Mouse (Mus musculus): ENCODE measurements around the gene Zfp609. TPM values are rescaled to one million over a fixed set of nuclear protein-coding genes. Genes with fewer than 3 reads are reported as not detected.

Zfp609 gene
- polyA plus RNA-seq, 1 experiment, result 6.1 TPM

GRCm38 (mm10) chr9:65684704-65685103 is 142.7 kb downstream of the Zfp609 start:
- 72% methylated on average over 2 of the region's 2 CpGs for WGBS
- H3K27ac ChIP-seq (ENCODE audit: insufficient read depth, low read depth, low read length), result no peak overlapping the region
- no peak overlapping the region for H3K4me3 ChIP-seq (ENCODE audit: low read depth, low read length)
- no peaks in the 10 kb centered on the region for H3K4me1 ChIP-seq (ENCODE audit: control insufficient read depth, insufficient read depth, insufficient read length, low read length)
- H3K27me3 ChIP-seq (ENCODE audit: control insufficient read depth, insufficient read depth, low read length), result no peaks in the 10 kb centered on the region
- H3K36me3 ChIP-seq (ENCODE audit: control insufficient read depth, insufficient read depth, low read length), result peaks cover 18% of the 10 kb centered on the region
- TF ChIP-seq CTCF (IDR thresholded peaks at IDR 0.05; ENCODE audit: extremely low read depth, insufficient read length, insufficient replicate concordance, low read depth, low read length) (no peak), POLR2A (IDR thresholded peaks at IDR 0.05; ENCODE audit: low read depth, low read length) (no peak)

- no peak for TF ChIP-seq POLR2A (IDR thresholded peaks at IDR 0.05; ENCODE audit: low read depth, low read length)
- peak; percentile 31; the same call in 1 of the 2 replicates for TF ChIP-seq CTCF (IDR thresholded peaks at IDR 0.05; ENCODE audit: extremely low read depth, insufficient read length, insufficient replicate concordance, low read depth, low read length)
- H3K36me3 ChIP-seq (ENCODE audit: control insufficient read depth, insufficient read depth, low read length), result peaks cover 8% of the 10 kb centered on the region
- H3K27ac ChIP-seq (ENCODE audit: insufficient read depth, low read depth, low read length), result no peak overlapping the region
- 0 out of 2 replicates have a peak, but pooled peaks cover 3% of the 10 kb centered on the region for H3K4me1 ChIP-seq (ENCODE audit: control insufficient read depth, insufficient read depth, insufficient read length, low read length)
- H3K27me3 ChIP-seq (ENCODE audit: control insufficient read depth, insufficient read depth, low read length), result no peaks in the 10 kb centered on the region
- 59% methylated on average over 1 of the region's 1 CpGs for WGBS
- H3K4me3 ChIP-seq (ENCODE audit: low read depth, low read length), result no peak overlapping the region
Measured at GRCm38 (mm10) chr9:65682994-65683393, 144.4 kb downstream of the Zfp609 start.

GRCm38 (mm10) chr9:65682183-65682582 is 145.2 kb downstream of the Zfp609 start:
- Histone ChIP-seq H3K27ac (ENCODE audit: insufficient read depth, low read depth, low read length) (no peak overlapping the region), H3K4me1 (ENCODE audit: control insufficient read depth, insufficient read depth, insufficient read length, low read length) (peaks cover 3% of the 10 kb centered on the region; the same call in 1 of the 2 replicates), H3K27me3 (ENCODE audit: control insufficient read depth, insufficient read depth, low read length) (no peaks in the 10 kb centered on the region), H3K4me3 (ENCODE audit: low read depth, low read length) (no peak overlapping the region), H3K36me3 (ENCODE audit: control insufficient read depth, insufficient read depth, low read length) (peaks cover 4% of the 10 kb centered on the region; the same call in 1 of the 2 replicates)
- TF ChIP-seq CTCF (IDR thresholded peaks at IDR 0.05; ENCODE audit: extremely low read depth, insufficient read length, insufficient replicate concordance, low read depth, low read length), result no peak
- no peak for TF ChIP-seq POLR2A (IDR thresholded peaks at IDR 0.05; ENCODE audit: low read depth, low read length)
- WGBS, result 91% methylated on average over 3 of the region's 3 CpGs

GRCm38 (mm10) chr9:65681634-65681940 is 145.8 kb downstream of the Zfp609 start:
- Histone ChIP-seq H3K27ac (ENCODE audit: insufficient read depth, low read depth, low read length) (no peak overlapping the region), H3K27me3 (ENCODE audit: control insufficient read depth, insufficient read depth, low read length) (no peaks in the 10 kb centered on the region), H3K4me3 (ENCODE audit: low read depth, low read length) (no peak overlapping the region), H3K36me3 (ENCODE audit: control insufficient read depth, insufficient read depth, low read length) (peaks cover 4% of the 10 kb centered on the region; the same call in 1 of the 2 replicates), H3K4me1 (ENCODE audit: control insufficient read depth, insufficient read depth, insufficient read length, low read length) (peaks cover 6% of the 10 kb centered on the region; the same call in 1 of the 2 replicates)
- TF ChIP-seq POLR2A (IDR thresholded peaks at IDR 0.05; ENCODE audit: low read depth, low read length), result no peak
- no peak for TF ChIP-seq CTCF (IDR thresholded peaks at IDR 0.05; ENCODE audit: extremely low read depth, insufficient read length, insufficient replicate concordance, low read depth, low read length)
- 68% methylated on average over 2 of the region's 2 CpGs for whole genome bisulfite sequencing

- no peaks in the 10 kb centered on the region for H3K36me3 ChIP-seq (ENCODE audit: control insufficient read depth, insufficient read depth, low read length)
- no peak for TF ChIP-seq POLR2A (IDR thresholded peaks at IDR 0.05; ENCODE audit: low read depth, low read length)
- no peak for TF ChIP-seq CTCF (IDR thresholded peaks at IDR 0.05; ENCODE audit: extremely low read depth, insufficient read length, insufficient replicate concordance, low read depth, low read length)
- peak overlapping the region; percentile 53 for H3K27ac ChIP-seq (ENCODE audit: insufficient read depth, low read depth, low read length)
- peaks cover 6% of the 10 kb centered on the region; the same call in 1 of the 2 replicates for H3K4me1 ChIP-seq (ENCODE audit: control insufficient read depth, insufficient read depth, insufficient read length, low read length)
- WGBS, result 70% methylated on average over 4 of the region's 4 CpGs
- H3K4me3 ChIP-seq (ENCODE audit: low read depth, low read length), result no peak overlapping the region
- no peaks in the 10 kb centered on the region for H3K27me3 ChIP-seq (ENCODE audit: control insufficient read depth, insufficient read depth, low read length)
Measured at GRCm38 (mm10) chr9:65680938-65681633, 146.3 kb downstream of the Zfp609 start.

- peaks cover 6% of the 10 kb centered on the region; the same call in 1 of the 2 replicates for H3K4me1 ChIP-seq (ENCODE audit: control insufficient read depth, insufficient read depth, insufficient read length, low read length)
- H3K27ac ChIP-seq (ENCODE audit: insufficient read depth, low read depth, low read length), result peak overlapping the region; percentile 2; the same call in 1 of the 2 replicates
- H3K4me3 ChIP-seq (ENCODE audit: low read depth, low read length), result peak overlapping the region; percentile 7; the same call in 1 of the 2 replicates
- no peak for TF ChIP-seq POLR2A (IDR thresholded peaks at IDR 0.05; ENCODE audit: low read depth, low read length)
- no peak for TF ChIP-seq CTCF (IDR thresholded peaks at IDR 0.05; ENCODE audit: extremely low read depth, insufficient read length, insufficient replicate concordance, low read depth, low read length)
- H3K27me3 ChIP-seq (ENCODE audit: control insufficient read depth, insufficient read depth, low read length), result no peaks in the 10 kb centered on the region
- 30% methylated on average over 5 of the region's 5 CpGs for WGBS
- H3K36me3 ChIP-seq (ENCODE audit: control insufficient read depth, insufficient read depth, low read length), result no peaks in the 10 kb centered on the region
Measured at GRCm38 (mm10) chr9:65679181-65679761, 148.1 kb downstream of the Zfp609 start.

- Histone ChIP-seq H3K27ac (ENCODE audit: insufficient read depth, low read depth, low read length) (no peak overlapping the region), H3K4me1 (ENCODE audit: control insufficient read depth, insufficient read depth, insufficient read length, low read length) (peaks cover 6% of the 10 kb centered on the region; the same call in 1 of the 2 replicates), H3K27me3 (ENCODE audit: control insufficient read depth, insufficient read depth, low read length) (no peaks in the 10 kb centered on the region), H3K4me3 (ENCODE audit: low read depth, low read length) (peak overlapping the region; percentile 77), H3K36me3 (ENCODE audit: control insufficient read depth, insufficient read depth, low read length) (no peaks in the 10 kb centered on the region)
- WGBS, result 22% methylated on average over 3 of the region's 3 CpGs
- no peak for TF ChIP-seq CTCF (IDR thresholded peaks at IDR 0.05; ENCODE audit: extremely low read depth, insufficient read length, insufficient replicate concordance, low read depth, low read length)
- no peak for TF ChIP-seq POLR2A (IDR thresholded peaks at IDR 0.05; ENCODE audit: low read depth, low read length)
Measured at GRCm38 (mm10) chr9:65677119-65677462, 150.3 kb downstream of the Zfp609 start.
